Mouse (Mus musculus): ENCODE measurements around the gene Kank3. TPM values are rescaled to one million over a fixed set of nuclear protein-coding genes. Genes with fewer than 3 reads are reported as not detected.
"Not testable (repeated sequence)": the region's sequence is repeated elsewhere in the genome, so short reads cannot be mapped to it uniquely, and the experiment has no call there.

The Kank3 gene
- total RNA-seq, 2 experiments from 2014 or later, result 5.7 to 12.7 TPM

DNA sequence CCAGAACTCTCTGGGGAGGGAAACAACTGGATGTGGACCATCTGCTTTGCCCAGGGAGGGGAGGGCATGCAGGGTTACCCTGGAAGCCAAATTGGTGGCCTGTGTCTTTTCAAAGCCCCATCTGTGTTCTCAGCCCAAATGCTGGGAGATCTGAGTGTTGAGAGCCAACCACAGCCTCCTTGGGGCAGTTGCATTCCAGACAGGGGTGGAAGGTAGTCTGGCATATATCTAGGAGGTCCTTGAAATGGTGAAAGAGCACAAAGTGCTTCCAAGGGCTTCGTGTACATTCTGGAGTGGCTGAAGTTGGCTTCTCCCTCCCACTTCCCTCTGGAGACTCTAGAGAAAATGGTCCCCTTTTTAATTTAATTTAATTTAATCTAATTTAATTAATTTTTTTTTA lies 5.6 kb upstream of the Kank3 start:
- ATAC-seq (replicated peaks; ENCODE audit: poor library complexity), result no peak

DNA sequence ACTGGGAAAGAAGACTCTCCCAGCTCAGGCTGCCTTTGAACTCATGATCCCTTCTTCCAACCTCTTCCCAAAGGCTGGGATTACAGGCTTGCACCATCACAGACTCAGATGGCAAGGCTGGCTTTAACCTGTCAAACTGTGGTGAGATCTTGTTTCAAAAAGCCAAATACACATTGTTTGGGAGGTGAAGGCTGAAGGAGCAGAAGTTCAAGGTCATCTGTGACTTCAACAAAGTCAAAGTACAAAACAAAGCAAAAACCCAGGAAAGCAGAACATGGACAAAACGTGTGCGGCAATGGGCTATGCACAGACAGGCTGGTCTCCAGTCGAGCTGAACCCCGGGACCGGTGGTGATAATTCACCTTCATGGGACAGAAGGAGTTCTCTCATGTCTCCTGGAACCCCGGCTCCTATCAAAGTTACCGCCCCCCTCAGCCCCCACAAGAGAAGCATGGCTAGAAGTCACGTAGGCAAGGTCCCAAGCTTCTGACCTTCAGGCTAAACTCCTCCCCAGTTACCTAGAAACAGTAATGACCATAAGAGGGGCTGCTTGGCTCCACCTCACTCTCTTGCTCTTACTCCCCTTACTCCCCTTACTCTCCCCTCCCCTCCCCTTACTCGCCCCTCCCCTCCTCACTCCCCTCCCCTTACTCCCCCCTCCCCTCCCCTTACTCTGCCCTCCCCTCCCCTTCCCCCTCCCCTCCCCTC lies 3.0 kb upstream of the Kank3 start:
- ATAC-seq (replicated peaks; ENCODE audit: poor library complexity), result no peak

DNA sequence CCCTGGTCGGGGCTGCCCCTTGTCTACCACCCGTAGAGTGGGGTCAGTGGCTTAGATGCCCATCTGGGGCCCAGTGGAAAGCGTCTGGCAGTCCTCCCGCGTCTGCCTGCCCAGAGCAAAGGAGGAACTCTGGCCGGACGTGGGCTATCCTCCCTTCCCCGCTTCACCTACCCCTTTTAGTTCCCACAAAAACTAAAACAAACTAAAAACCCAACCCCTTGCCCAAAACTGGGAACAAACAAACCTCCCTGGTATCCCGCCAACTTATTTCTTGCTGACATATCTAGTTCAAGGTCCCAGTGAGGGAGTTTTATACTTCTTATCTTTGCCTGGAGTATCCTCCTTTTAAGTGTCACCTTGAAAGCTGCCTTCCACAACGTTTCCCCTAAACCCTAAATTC lies 2.1 kb upstream of the Kank3 start:
- ATAC-seq (replicated peaks; ENCODE audit: poor library complexity), result no peak

DNA sequence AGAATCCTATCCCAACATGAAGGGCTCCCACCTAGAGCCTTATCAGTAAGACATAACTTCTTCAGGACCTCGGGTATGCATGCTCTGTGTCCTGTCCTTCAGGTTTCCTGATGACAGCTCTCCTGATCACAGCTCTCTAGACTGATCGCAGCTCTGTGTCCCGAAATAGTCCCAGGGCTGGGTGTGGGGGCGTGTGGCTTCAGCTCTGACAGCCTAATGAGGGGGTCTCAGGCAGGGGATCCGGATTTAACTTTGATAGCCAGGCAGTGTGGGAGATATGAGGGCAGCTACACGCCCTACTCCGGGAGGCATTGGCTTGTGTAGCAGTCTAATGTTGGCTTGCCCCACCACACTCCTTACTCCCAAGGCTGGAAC lies 810 bp downstream of the Kank3 start:
- no peak for ATAC-seq (replicated peaks; ENCODE audit: poor library complexity)

DNA sequence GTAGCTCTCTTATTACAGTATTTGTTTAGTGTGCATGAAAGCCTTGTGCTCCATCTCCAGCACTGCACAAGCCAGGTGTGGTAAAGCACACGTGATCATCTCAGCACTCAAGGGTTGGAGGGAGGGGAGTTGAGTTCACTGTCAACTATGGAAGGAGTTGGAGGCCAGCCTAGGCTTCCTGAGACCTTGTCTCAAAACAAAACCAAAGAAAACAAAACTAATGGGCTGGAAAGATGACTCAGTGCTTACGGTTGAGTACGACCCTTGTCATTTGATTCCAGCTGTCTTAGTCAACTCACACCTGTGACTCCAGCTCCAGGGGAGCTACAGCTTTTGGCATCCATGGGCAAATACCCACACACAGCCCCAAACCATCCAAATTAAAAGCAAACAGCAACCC lies 2.2 kb downstream of the Kank3 start:
- no peak for ATAC-seq (replicated peaks; ENCODE audit: poor library complexity)

DNA sequence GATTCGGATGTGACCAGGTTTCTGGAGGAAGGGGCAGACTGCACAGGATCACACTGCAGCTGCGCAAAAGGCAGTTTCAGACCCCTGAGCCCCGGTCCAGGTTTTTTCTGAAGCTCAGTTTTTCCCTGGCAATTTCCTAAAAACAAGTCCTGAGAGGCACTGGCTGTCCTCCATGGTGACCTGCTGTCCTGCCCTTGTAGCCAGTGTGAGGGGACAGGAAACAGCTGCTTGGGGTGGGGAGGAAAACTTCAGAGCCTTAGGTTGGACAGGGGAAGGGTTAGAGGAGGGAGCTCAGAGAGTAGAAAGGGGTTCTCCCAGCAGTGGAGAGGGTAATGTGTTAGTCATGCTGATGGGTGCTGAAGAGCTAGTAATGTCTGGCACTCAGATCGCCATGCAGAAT lies 2.7 kb downstream of the Kank3 start:
- no peak for ATAC-seq (replicated peaks; ENCODE audit: poor library complexity)

DNA sequence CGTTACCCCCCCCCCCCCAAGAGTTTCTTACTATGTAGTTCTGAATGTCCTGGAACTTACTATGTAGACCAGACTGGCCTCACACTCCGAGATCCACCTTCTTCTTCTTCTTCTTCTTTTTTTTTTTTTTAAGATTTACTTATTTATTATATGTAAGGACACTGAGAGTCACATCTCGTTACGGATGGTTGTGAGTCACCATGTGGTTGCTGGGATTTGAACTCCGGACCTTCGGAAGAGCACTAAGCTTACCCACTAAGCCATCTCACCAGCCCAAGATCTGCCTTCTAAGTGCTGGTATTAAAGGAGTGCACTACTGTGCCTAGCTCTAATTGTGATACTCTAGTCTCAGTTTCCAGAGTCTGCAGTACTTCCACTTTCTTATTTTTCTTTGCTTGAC lies 5.1 kb downstream of the Kank3 start:
- ATAC-seq (replicated peaks; ENCODE audit: poor library complexity), result no peak

DNA sequence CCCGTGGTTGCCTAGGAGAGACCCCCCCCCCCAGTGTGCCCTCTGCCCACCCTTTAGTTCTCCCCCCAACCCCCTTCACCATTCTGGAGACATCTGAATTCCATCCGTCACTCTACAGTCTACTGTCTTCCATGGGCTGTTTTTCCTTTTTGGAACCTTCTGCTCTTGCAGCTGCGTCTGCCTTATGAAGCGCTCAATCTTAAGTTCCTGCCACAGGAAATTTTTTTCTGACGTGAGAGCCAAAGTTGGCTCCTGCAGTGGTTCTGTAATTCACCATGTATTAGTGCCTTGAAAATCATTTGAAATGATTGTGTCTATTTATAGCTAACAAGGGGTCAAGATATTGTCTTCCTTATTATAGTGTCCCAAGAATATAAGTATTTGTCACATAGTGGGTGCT lies 6.3 kb downstream of the Kank3 start:
- no peak for ATAC-seq (replicated peaks; ENCODE audit: poor library complexity)

DNA sequence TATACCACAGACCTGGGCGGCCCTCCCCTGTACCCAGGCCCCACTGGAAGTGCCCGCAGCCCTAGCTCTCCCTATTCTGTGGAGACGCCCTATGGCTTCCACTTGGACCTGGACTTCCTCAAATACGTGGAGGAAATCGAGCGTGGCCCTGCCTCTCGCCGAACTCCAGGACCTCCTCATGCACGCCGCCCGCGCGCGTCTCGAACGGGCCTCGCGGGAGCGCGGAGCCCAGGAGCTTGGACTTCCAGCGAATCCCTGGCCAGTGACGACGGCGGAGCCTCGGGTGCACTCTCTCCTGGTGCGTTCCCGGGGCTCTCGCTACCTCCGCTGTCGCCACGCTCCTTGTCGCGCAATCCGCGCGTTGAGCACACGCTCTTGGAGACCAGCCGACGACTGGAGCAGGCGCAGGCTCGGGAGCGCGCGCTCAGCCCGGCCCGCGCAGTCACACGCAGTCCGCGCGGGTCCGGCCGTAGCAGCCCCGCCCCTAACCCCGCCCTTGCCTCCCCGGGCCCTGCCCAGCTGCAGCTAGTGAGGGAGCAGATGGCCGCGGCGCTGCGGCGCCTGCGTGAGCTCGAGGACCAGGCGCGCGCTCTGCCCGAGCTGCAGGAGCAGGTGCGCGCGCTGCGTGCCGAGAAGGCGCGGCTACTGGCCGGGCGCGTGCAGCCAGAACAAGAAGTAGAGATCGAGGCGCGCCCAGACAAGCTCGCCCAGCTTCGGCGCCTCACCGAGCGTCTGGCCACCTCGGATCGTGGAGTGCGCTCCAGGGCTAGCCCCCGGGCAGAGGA lies 7.1 kb downstream of the Kank3 start:
- peak; percentile 86 for ATAC-seq (replicated peaks; ENCODE audit: poor library complexity)

DNA sequence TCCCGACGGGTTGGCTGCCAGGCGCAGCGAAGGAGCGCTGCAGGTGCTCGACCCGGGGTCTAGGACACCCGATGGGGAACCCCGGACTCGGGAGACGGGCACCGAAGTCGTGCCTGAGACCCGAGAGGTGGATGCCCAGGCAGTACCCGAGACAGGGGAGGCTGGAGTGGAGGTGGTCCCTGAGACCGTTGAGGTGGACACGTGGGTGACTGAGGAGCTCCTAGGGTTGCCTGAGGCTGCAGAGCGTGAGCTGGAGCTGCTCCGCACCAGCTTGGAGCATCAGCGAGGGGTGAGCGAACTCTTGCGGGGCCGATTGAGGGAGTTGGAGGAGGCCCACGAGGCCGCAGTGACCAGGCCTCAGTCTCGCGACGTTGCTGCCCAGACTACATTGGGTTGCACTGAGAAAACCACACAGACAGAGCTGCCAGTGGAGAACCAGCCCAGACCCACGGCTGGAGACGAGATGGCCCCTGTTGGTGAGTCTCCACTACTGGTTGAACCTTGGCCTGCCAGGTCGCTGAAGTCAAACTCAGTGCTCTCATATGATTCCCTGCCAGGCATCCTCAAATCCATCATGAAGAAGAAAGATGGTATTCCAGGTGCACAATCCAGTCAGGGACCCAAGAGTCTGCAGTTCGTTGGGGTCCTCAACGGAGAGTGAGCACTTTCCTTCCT lies 7.8 kb downstream of the Kank3 start:
- ATAC-seq (replicated peaks; ENCODE audit: poor library complexity), result peak; percentile 12

DNA sequence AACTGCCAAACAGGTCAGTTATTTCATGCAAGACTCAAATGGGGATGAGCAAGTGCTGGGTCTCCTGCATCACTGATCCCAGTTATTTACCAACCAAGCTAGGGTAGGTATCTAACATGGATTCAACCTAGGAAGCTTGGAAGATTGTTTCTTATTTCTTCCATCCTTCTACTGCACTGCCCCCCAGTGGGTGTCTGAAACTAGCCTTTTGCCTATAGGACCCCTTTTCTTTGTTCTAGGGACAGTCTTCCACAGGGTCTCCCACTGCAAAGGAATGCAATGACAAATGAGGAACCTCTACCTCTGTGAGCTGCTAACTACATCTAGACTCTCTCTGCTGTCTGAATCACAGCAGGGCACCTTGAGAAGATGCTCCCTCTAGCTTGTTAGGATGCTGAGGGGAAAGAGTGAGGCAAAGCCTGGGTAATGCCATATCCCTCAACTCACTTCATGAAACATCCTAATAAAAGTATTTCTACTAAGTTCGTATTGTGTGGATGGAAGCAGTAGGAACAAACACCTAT lies 12.2 kb downstream of the Kank3 start:
- no peak for ATAC-seq (replicated peaks; ENCODE audit: poor library complexity)

DNA sequence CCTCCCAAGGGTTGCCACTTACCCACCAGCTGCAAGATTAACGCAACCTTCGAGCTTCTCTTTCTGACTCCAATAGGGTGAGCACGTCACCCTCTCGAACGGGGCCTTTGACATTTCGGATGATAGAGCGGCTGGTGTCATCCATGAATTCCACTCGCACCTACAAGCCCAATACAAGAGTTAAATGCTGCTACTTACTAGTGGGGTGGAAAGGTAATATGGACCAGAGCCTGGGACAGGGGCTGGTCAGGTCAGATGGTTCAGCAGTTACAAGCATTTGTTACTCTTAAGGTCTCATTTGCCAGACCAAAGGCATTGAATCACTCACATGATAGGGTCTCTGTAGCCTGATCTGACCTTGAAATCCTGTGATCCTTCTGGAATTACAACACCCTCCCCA lies 12.9 kb downstream of the Kank3 start:
- ATAC-seq (replicated peaks; ENCODE audit: poor library complexity), result not testable (repeated sequence)

DNA sequence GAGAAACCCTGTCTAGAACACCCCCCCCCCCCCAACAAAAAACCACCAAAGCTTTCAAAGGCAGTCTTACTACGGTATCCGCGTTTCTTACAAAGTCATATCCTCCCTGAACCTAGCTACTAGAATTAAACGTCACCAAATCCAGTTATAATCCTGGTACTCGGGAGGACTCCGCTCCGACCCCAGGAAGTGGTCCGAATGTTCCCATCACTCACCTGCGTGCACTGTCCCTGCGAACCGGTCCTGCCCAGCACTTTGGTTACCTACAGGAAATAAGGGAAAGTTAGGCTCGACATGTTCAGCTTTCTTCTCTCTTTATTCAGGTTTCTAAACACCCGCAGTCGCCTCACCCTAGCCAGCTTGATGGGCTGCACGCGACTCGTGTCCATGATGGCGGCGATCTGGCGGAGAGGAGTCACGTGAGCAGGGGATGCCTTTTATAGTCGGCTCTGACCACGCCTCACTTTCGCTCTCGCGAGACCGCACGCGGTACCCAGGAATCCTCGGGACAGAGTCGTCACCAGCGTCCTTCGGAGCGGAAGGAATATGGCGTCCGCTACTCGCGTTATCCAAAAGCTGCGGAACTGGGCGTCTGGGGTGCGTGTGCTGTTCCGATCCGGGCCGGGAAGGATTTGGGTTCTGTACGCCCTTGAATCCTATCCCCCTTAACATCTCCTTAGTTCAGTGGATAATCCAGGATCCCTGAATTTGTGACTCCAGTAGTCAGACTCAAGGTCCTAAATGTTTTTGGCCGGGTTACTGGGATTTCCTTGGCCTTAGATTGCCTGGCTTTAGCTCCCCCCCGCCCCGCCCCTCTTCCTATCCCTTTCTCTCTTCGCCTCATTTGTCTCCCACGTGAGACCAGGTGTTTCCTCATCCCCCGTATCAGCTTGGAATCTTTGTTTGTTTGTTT lies 14.0 kb downstream of the Kank3 start, which contains the start of the genes Rps28 and Ndufa7:
TSS of gene Rps28 (minus strand) at position 479 of the 913 bp plus-strand sequence.
TSS of gene Ndufa7 (plus strand) at position 489 of the 913 bp plus-strand sequence.
- peak; percentile 94 for ATAC-seq (replicated peaks; ENCODE audit: poor library complexity)

DNA sequence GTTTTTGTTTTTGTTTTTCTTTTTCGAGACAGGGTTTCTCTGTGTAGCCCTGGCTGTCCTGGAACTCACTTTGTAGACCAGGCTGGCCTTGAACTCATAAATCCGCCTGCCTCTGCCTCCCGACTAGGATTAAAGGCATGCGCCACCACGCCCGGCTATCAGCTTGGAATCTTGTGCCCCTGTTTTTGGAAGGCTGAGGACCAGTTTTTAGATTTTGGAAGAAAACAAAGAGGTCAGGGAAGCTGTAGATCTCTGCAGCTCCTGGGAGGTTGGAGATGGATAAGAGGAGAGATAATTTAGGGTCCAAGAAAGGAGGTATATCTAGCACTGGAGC lies 14.6 kb downstream of the Kank3 start:
- ATAC-seq (replicated peaks; ENCODE audit: poor library complexity), result not testable (repeated sequence)

DNA sequence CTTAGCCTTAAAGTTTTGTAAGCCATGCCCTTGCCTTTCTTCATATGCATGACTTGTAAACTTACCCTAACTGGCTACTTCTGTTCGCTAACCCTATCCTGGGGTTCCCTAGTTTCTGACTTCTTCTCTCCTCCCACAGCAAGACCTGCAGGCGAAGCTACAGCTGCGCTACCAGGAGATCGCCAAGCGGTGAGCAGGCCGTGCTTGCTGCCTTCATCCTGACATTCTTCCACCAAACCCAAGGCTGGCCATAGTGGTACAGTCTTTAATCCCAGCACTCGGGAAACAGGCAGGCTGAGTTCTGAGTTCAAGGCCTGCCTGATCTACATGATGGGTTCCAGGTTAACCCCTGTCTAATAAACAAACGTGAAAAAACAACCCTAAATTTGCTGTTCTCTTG lies 15.1 kb downstream of the Kank3 start:
- ATAC-seq (replicated peaks; ENCODE audit: poor library complexity), result no peak

DNA sequence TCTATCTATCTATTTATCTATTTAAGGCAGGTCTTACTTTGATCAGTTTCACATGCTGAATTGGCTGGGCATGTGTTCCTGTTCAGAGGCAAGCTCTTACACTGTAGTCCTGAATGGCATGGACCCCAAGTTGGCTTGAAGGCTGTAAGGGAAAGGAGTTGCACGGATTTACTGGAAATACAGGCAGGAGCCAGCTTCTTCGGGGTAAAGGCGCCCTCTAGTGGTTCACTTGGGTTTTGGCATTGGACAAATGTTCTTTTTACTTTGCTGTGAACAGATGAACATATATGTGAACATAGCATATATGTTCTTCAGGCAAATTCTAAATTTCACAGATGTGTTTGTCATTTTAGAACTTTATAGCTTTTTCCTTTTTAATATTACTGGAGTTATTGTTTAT lies 16.5 kb downstream of the Kank3 start:
- ATAC-seq (replicated peaks; ENCODE audit: poor library complexity), result peak; percentile 66

DNA sequence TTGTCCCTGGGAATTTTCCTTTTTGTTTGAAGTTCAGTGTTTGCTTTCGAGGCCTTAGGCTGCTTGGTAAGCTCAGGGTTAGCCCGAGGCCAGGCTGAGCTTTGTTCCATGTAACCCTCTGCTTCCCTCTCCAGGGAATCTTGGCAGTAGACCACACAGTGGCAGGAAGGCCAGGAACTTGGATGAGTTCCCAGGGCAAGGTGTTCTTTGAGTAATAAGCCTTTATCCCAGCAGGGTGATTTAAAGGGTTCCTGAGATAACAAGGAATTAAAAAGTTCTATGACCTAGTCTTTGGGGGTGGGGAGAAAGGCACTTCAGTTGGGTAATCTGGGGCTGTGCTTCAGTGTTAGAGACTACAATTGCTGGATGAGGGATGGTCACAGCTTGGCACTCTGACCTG lies 18.6 kb downstream of the Kank3 start:
- no peak for ATAC-seq (replicated peaks; ENCODE audit: poor library complexity)

DNA sequence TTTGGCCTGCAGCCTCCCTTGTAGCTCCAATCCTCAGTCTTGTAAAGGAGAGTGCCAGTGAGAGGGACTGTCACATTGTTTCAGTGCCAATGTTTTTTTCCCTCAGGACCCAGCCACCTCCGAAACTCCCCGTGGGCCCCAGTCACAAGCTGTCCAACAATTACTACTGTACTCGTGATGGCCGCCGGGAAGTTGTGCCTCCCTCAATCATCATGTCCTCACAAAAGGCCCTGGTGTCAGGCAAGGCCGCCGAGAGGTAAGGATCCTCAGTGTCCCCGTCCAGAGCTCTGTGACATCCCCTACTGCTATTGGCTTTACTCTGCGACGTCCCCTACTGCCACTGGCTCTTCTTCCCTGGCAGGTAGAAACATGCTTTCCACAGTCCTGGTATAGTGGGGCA lies 19.2 kb downstream of the Kank3 start:
- ATAC-seq (replicated peaks; ENCODE audit: poor library complexity), result no peak

DNA sequence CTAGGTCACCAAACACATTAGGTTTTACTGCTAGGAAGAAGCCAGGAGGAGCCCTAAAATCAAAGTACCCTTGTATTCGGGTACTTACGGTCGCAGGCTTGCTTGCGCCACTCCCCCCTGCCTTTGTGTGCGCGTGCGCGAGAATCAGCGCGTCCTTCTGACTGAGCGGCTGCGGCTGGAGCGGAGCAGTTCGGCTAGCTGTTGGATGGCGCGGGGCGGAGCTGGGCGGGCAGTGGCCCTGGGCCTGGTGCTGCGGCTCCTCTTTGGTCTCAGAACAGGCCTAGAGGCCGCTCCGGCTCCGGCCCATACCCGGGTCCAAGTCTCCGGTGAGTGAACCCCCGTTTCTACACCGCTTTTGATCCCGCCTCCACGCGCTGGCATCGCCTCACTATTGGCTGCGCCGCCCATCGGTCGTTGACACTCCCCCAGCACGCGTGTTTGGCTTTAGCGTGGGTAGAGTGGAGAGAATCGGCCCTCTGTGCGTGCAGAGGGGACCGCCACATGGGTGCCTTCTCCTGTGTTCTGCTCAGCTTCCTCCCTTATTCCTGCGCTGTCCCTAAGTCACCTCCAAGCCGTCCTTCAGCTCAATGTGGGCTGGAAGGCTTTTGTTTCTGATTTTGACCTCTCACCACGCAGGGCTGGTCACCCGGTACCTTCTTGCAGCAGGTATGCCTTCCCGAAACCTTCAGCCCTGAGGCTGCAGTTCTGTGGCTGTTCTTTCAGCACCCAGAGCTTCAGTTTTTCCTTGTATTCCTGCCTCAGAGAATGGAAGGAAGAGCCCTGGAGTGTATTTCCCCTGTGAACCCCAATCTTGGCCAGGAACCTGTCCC lies 32.9 kb downstream of the Kank3 start, which contains the start of gene Cd320:
TSS of gene Cd320 (plus strand) at position 126 of the 830 bp plus-strand sequence.
- peak; percentile 88 for ATAC-seq (replicated peaks; ENCODE audit: poor library complexity)

DNA sequence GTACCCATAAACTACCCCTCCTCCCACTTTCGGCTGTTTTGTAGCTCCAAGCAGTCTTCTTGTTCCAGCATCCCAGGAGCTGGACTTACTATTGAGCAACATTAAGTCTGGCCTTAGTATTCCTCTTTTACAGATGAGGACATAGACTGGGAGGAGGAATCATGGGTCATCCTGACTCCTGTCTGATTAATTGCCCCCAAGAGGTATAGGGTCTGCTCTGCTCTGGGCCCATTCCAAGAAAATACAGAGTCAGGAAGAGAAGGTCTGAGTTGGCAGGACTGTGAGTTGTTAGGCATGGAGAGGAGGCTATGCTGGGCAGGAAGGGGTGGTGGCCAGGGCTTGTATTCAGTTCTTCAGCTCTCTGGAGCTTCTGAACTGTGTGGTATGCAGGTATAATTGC lies 33.9 kb downstream of the Kank3 start:
- ATAC-seq (replicated peaks; ENCODE audit: poor library complexity), result no peak

Measured in megakaryocyte progenitor cell, adult 5-6 weeks (primary cell).